Mouse (Mus musculus) bone marrow macrophage, adult 2 months (primary cell): ENCODE measurements around the gene Slc2a5.

ENCODE experiments used
- CTCF ChIP-seq: IDR thresholded peaks from 2 replicates; pipeline ENCODE4 v1.5.1; 2012; ENCODE audit warnings: low read depth, mild to moderate bottlenecking, low read length, moderate library complexity
- POLR2A ChIP-seq: IDR thresholded peaks from 2 replicates; pipeline ENCODE4 v1.6.1; 2012; ENCODE audit warnings: mild to moderate bottlenecking, low read depth, low read length, borderline replicate concordance

- no peak for TF ChIP-seq CTCF
- no peak for TF ChIP-seq POLR2A
Observed at GRCm38 (mm10) chr4:150076147-150076546, 42.9 kb upstream of the Slc2a5 start.
